Comparison of ENCODE assay signal across 11 mouse cellular contexts in genomic region chr16:34711481-34711880, GRCm38 (mm10). TPM values are rescaled to one million over a fixed set of nuclear protein-coding genes. Genes with fewer than 3 reads are reported as not detected.
A peak's percentile ranks its signal among the peaks of the same experiment; 100 is the strongest.
DNase-seq lines count a peak whose midpoint lies in the region; ATAC-seq and TF ChIP-seq lines count a peak whose summit lies in the region.
"Had no signal": no experiment of that assay in that cellular context is flagged by ENCODE, and none has a peak within 500 bp of the region (broad histone marks: within the 10 kb centered on the region; RNA-seq: fewer than 3 reads in every experiment).

No protein-coding gene starts in this region.

- no peaks in the 10 kb centered on the region for H3K36me3 ChIP-seq in kidney, adult 2 months (ENCODE audit: control insufficient read depth, insufficient read depth, low read length)
- H3K36me3 ChIP-seq in kidney, embryonic 14.5 days (ENCODE audit: control insufficient read depth, insufficient read depth, low read length), result peaks cover 27% of the 10 kb centered on the region
- peaks cover 28 to 79% of the 10 kb centered on the region in 2 experiments for H3K36me3 ChIP-seq in CH12.LX (replicated peaks in 1 of 2; ENCODE audit: control insufficient read depth in 1 of 2, insufficient read depth in 1 of 2, low read length in 1 of 2)
- peaks cover 76% of the 10 kb centered on the region for H3K36me3 ChIP-seq in embryonic facial prominence, embryonic 10.5 days (replicated peaks)

- TF ChIP-seq CTCF in kidney, adult 2 months (conservative IDR thresholded peaks at IDR 0.05; ENCODE audit: insufficient read depth, insufficient read length, low read depth, low read length), result peak; percentile 43
- TF ChIP-seq CTCF in CH12.LX (conservative IDR thresholded peaks at IDR 0.05 in 1 of 2, IDR thresholded peaks at IDR 0.05 in 1 of 2; ENCODE audit: low read depth in 2 of 2, low read length in 2 of 2), result peak in 1 of 2 experiments; percentile 77; a peak in 2 of 4 replicates

- WGBS in kidney, adult 2 months, result 66% methylated on average over 3 of the region's 3 CpGs
- WGBS in kidney, embryonic 14.5 days, result 88% methylated on average over 3 of the region's 3 CpGs
- 82% methylated on average over 3 of the region's 3 CpGs for WGBS in embryonic facial prominence, embryonic 10.5 days

- no peak for TF ChIP-seq POLR2A in kidney, adult 2 months (IDR thresholded peaks at IDR 0.05; ENCODE audit: low read depth, low read length)
- TF ChIP-seq POLR2A in CH12.LX (IDR thresholded peaks at IDR 0.05; ENCODE audit: low read depth, low read length), result no peak

- no peak for ATAC-seq in kidney, embryonic 14.5 days (ENCODE audit: low FRiP score, low TSS enrichment)
- ATAC-seq: forebrain, embryonic 16.5 days had no signal

- TF ChIP-seq RAD21 in CH12.LX (IDR thresholded peaks at IDR 0.05; ENCODE audit: low read depth, low read length), result peak; percentile 30

- no peaks in the 10 kb centered on the region for H3K79me2 ChIP-seq in CH12.LX (replicated peaks; ENCODE audit: control insufficient read depth, extremely low read depth, insufficient read depth, poor library complexity, severe bottlenecking)

- DNase-seq in kidney, adult 2 months, result no peak
- DNase-seq in 3T3-L1 (ENCODE audit: low read depth, low spot score), result peak; percentile 65
- DNase-seq in CH12.LX (ENCODE audit: extremely low read depth), result peak; percentile 51
- DNase-seq in embryonic facial prominence, embryonic 10.5 days (ENCODE audit: low spot score), result peak; percentile 21
- no peak for DNase-seq in ovary, postnatal 36 days (ENCODE audit: low spot score)
- DNase-seq in cerebellum, postnatal 25 days, result no peak
- DNase-seq in thymus, postnatal 14 days, result no peak
- DNase-seq: cerebellum, adult 18-20 months had no signal

- dilution Hi-C loops in CH12.LX (cut with MboI; ENCODE audit: extremely low pct_ligation_motif_present, extremely low pct_unique_long_range_greater_than_20kb, low sequenced_read_pairs), result no loop called here

- H3K4me3 ChIP-seq in kidney, adult 2 months (ENCODE audit: insufficient read depth, low read depth, low read length), result no peak overlapping the region
- H3K4me3 ChIP-seq in kidney, embryonic 14.5 days (ENCODE audit: low read length), result no peak overlapping the region
- H3K4me3 ChIP-seq in CH12.LX (replicated peaks in 1 of 3; ENCODE audit: low read depth in 2 of 3, low read length in 2 of 3, poor library complexity in 1 of 3), result no peak overlapping the region
- H3K4me3 ChIP-seq in embryonic facial prominence, embryonic 10.5 days, result no peak overlapping the region
- H3K4me3 ChIP-seq: limb, embryonic 13.5 days had no signal

- no peak overlapping the region for H3K9ac ChIP-seq in kidney, embryonic 14.5 days (ENCODE audit: low read depth, low read length)
- no peak overlapping the region for H3K9ac ChIP-seq in CH12.LX (ENCODE audit: insufficient read depth, low read depth)
- H3K9ac ChIP-seq: limb, embryonic 13.5 days had no signal

- in situ Hi-C loops in CH12.LX (cut with MboI; ENCODE audit: low pct_ligation_motif_present, low pct_unique_long_range_greater_than_20kb, low sequenced_read_pairs), result no loop called here

- H3K9me3 ChIP-seq in kidney, embryonic 14.5 days (ENCODE audit: control insufficient read depth, low read length), result no peaks in the 10 kb centered on the region
- H3K9me3 ChIP-seq in CH12.LX (replicated peaks; ENCODE audit: low read length), result no peaks in the 10 kb centered on the region
- no peaks in the 10 kb centered on the region for H3K9me3 ChIP-seq in embryonic facial prominence, embryonic 10.5 days
- H3K9me3 ChIP-seq: limb, embryonic 13.5 days had no signal

- no peak overlapping the region for H3K27ac ChIP-seq in kidney, adult 2 months (ENCODE audit: insufficient read depth, low read depth, low read length)
- no peak overlapping the region for H3K27ac ChIP-seq in kidney, embryonic 14.5 days (ENCODE audit: low read depth, low read length)
- H3K27ac ChIP-seq in CH12.LX (ENCODE audit: insufficient read depth, low read depth), result no peak overlapping the region
- no peak overlapping the region for H3K27ac ChIP-seq in embryonic facial prominence, embryonic 10.5 days (replicated peaks)
- H3K27ac ChIP-seq: limb, embryonic 13.5 days had no signal

- no peaks in the 10 kb centered on the region for H3K27me3 ChIP-seq in kidney, adult 2 months (replicated peaks; ENCODE audit: control insufficient read depth, insufficient read depth, low read length)
- H3K27me3 ChIP-seq in kidney, embryonic 14.5 days (ENCODE audit: control insufficient read depth, insufficient read depth, low read length), result no peaks in the 10 kb centered on the region
- no peaks in the 10 kb centered on the region for H3K27me3 ChIP-seq in CH12.LX (replicated peaks)
- H3K27me3 ChIP-seq in embryonic facial prominence, embryonic 10.5 days (replicated peaks; ENCODE audit: low read depth, poor library complexity, severe bottlenecking), result no peaks in the 10 kb centered on the region
- H3K27me3 ChIP-seq: limb, embryonic 13.5 days had no signal

- no peak overlapping the region for H3K4me2 ChIP-seq in kidney, embryonic 14.5 days (replicated peaks; ENCODE audit: low read depth, low read length)
- no peak overlapping the region for H3K4me2 ChIP-seq in CH12.LX (ENCODE audit: insufficient read depth, low read depth, poor library complexity, severe bottlenecking)
- H3K4me2 ChIP-seq: limb, embryonic 13.5 days had no signal

- no peak for TF ChIP-seq EP300 in CH12.LX (IDR thresholded peaks at IDR 0.05; ENCODE audit: low read length)

- no peaks in the 10 kb centered on the region for H3K4me1 ChIP-seq in kidney, adult 2 months (ENCODE audit: control insufficient read depth, insufficient read depth, low read length)
- H3K4me1 ChIP-seq in kidney, embryonic 14.5 days (ENCODE audit: control insufficient read depth, insufficient read depth, low read length), result no peaks in the 10 kb centered on the region
- no peaks in the 10 kb centered on the region for H3K4me1 ChIP-seq in CH12.LX (ENCODE audit: control insufficient read depth in 1 of 2, insufficient read depth in 2 of 2)
- no peaks in the 10 kb centered on the region for H3K4me1 ChIP-seq in embryonic facial prominence, embryonic 10.5 days
- H3K4me1 ChIP-seq: limb, embryonic 13.5 days had no signal

TF ChIP-seq in CH12.LX, 34 proteins besides CTCF, POLR2A, EP300 and RAD21:
- TF ChIP-seq SMC3 (IDR thresholded peaks at IDR 0.05; ENCODE audit: low read depth, low read length) (peak; percentile 66), SIN3A (IDR thresholded peaks at IDR 0.05; ENCODE audit: low read length) (no peak), MAFK (IDR thresholded peaks at IDR 0.05; ENCODE audit: insufficient replicate concordance, low read length) (no peak), TCF12 (IDR thresholded peaks at IDR 0.05; ENCODE audit: low read depth, low read length) (no peak), CHD2 (IDR thresholded peaks at IDR 0.05; ENCODE audit: low read length) (peak; percentile 85)
TF ChIP-seq in CH12.LX: peak in this region for 2.

RNA-seq across cellular contexts. Expression of gene Ccdc14, which starts 21.1 kb away (rescaled TPM):
- polyA plus RNA-seq in kidney, adult 2 months (2012; rRNA removed), result 0.88 and 0.91 TPM in 2 replicates
- 6.6 and 9.9 TPM in 2 replicates for polyA plus RNA-seq in kidney, embryonic 14.5 days (2014; fragmentation: Nextera tagmentation; extraction: Ambion mirVana)
- 11.6 and 12.8 TPM in 2 replicates for total RNA-seq in CH12.LX (2012; rRNA removed)
- total RNA-seq in CH12.LX (2014; rRNA removed), result 18.5 and 20.7 TPM in 2 replicates
- polyA plus RNA-seq in CH12.LX (2012; ENCODE audit: insufficient read length, low read depth), result 17.9 and 18.9 TPM in 2 replicates
- 11.1 and 12.2 TPM in 2 replicates for polyA plus RNA-seq in embryonic facial prominence, embryonic 10.5 days (2016; fragmentation: Nextera tagmentation; extraction: Ambion mirVana)

RNA-seq across cellular contexts. Expression of gene Mylk, which starts 33.5 kb away (rescaled TPM):
- polyA plus RNA-seq in kidney, adult 2 months (2012; rRNA removed), result 64.7 and 77.2 TPM in 2 replicates
- polyA plus RNA-seq in kidney, embryonic 14.5 days (2014; fragmentation: Nextera tagmentation; extraction: Ambion mirVana), result 26.7 and 34.0 TPM in 2 replicates
- total RNA-seq in CH12.LX (2012; rRNA removed), result 0.04 TPM in 1 of 2 replicates, not detected in the other
- not detected in 2 replicates for total RNA-seq in CH12.LX (2014; rRNA removed)
- polyA plus RNA-seq in CH12.LX (2012; ENCODE audit: insufficient read length, low read depth), result 0.10 TPM in 1 of 2 replicates, not detected in the other
- polyA plus RNA-seq in embryonic facial prominence, embryonic 10.5 days (2016; fragmentation: Nextera tagmentation; extraction: Ambion mirVana), result 3.0 and 3.5 TPM in 2 replicates

Comparison
In these comparisons a context has a peak if more than half of its experiments do, and no peak if none do; other contexts are left out.
1. DNase-seq: peak in 3T3-L1 (single experiment), CH12.LX (single experiment) and embryonic facial prominence, embryonic 10.5 days (single experiment); none in kidney, adult 2 months (single experiment), ovary, postnatal 36 days (single experiment), cerebellum, postnatal 25 days (0 of 2) and thymus, postnatal 14 days (single experiment).